23 mouse cellular contexts compared by ENCODE assay signal in genomic region chr4:119128547-119128946, GRCm38 (mm10). TPM values are rescaled to one million over a fixed set of nuclear protein-coding genes. Genes with fewer than 3 reads are reported as not detected.
DNase-seq lines count a peak whose midpoint lies in the region; ATAC-seq and TF ChIP-seq lines count a peak whose summit lies in the region.
"Had no signal": no experiment of that assay in that cellular context is flagged by ENCODE, and none has a peak within 500 bp of the region (broad histone marks: within the 10 kb centered on the region; RNA-seq: fewer than 3 reads in every experiment).

No protein-coding gene starts in this region.

- H3K36me3 ChIP-seq in heart, embryonic 11.5 days (ENCODE audit: control insufficient read depth, insufficient read depth, low read length): peaks cover 37% of the 10 kb centered on the region
- peaks cover 74% of the 10 kb centered on the region for H3K36me3 ChIP-seq in liver, postnatal 0 days (replicated peaks; ENCODE audit: insufficient read depth, low read length)
- H3K36me3 ChIP-seq in liver, embryonic 16.5 days (ENCODE audit: control insufficient read depth, insufficient read depth): peaks cover 99% of the 10 kb centered on the region
- H3K36me3 ChIP-seq: midbrain, embryonic 15.5 days had no signal

- peak overlapping the region; percentile 44; the same call in 1 of the 2 replicates for H3K9ac ChIP-seq in heart, embryonic 11.5 days (ENCODE audit: low read depth, low read length)
- no peak overlapping the region for H3K9ac ChIP-seq in liver, postnatal 0 days (replicated peaks)
- peak overlapping the region; percentile 41; the same call in 1 of the 2 replicates for H3K9ac ChIP-seq in liver, embryonic 16.5 days (ENCODE audit: low read depth, low read length)
- H3K9ac ChIP-seq: embryonic facial prominence, embryonic 13.5 days; midbrain, embryonic 15.5 days; neural tube, embryonic 15.5 days; stomach, embryonic 15.5 days had no signal

- WGBS in heart, embryonic 11.5 days (ENCODE audit: insufficient replicate concordance): 42% methylated on average over 7 of the region's 7 CpGs
- WGBS in liver, postnatal 0 days (ENCODE audit: insufficient replicate concordance): 55% methylated on average over 7 of the region's 7 CpGs
- 45% methylated on average over 7 of the region's 7 CpGs for WGBS in liver, embryonic 16.5 days (ENCODE audit: insufficient replicate concordance)

- TF ChIP-seq CTCF in liver, postnatal 0 days (IDR thresholded peaks at IDR 0.05; ENCODE audit: low read depth): no peak

- H3K4me3 ChIP-seq in heart, embryonic 11.5 days (ENCODE audit: low read depth, low read length): no peak overlapping the region
- no peak overlapping the region for H3K4me3 ChIP-seq in liver, postnatal 0 days (ENCODE audit: low read depth, low read length)
- no peak overlapping the region for H3K4me3 ChIP-seq in liver, embryonic 16.5 days (ENCODE audit: low read depth, low read length)
- H3K4me3 ChIP-seq: embryonic facial prominence, embryonic 13.5 days; forebrain, embryonic 10.5 days; gastrocnemius, adult 2 months; midbrain, embryonic 15.5 days; neural tube, embryonic 15.5 days; stomach, embryonic 15.5 days had no signal

- DNase-seq in heart, postnatal 25 days (ENCODE audit: low spot score): no peak
- DNase-seq in liver (peak; percentile 58), MEL-GATA-1-ER (ENCODE audit: extremely low read depth, low read depth) (peak; percentile 41)
- no peak for DNase-seq in liver, postnatal 0 days
- no peak for DNase-seq in cerebellum, adult 9-11 months
- DNase-seq: adrenal gland, adult 8-10 months; B cell, adult 2 months; cerebellum, adult 8-10 months; gastrocnemius, adult 2 months; kidney, adult 11 months; layer of hippocampus, postnatal 36 days; right cerebral cortex, postnatal 25 days; thymus, postnatal 25 days had no signal

- H3K27me3 ChIP-seq in heart, embryonic 11.5 days (ENCODE audit: control insufficient read depth, insufficient read depth, low read length): no peaks in the 10 kb centered on the region
- H3K27me3 ChIP-seq in liver, postnatal 0 days (ENCODE audit: insufficient read depth, low read length): no peaks in the 10 kb centered on the region
- H3K27me3 ChIP-seq in liver, embryonic 16.5 days (ENCODE audit: control insufficient read depth, insufficient read depth, low read depth, low read length): no peaks in the 10 kb centered on the region
- H3K27me3 ChIP-seq: embryonic facial prominence, embryonic 13.5 days; midbrain, embryonic 15.5 days; neural tube, embryonic 15.5 days; Patski; stomach, embryonic 15.5 days had no signal

- peaks cover 45% of the 10 kb centered on the region for H3K4me1 ChIP-seq in heart, embryonic 11.5 days (ENCODE audit: control insufficient read depth, insufficient read depth, low read length)
- H3K4me1 ChIP-seq in liver, postnatal 0 days (ENCODE audit: insufficient read depth): peaks cover 49% of the 10 kb centered on the region
- peaks cover 54% of the 10 kb centered on the region for H3K4me1 ChIP-seq in liver, embryonic 16.5 days (ENCODE audit: control insufficient read depth, low read depth, low read length)
- H3K4me1 ChIP-seq: midbrain, embryonic 15.5 days; neural tube, embryonic 15.5 days had no signal

- TF ChIP-seq EP300 in liver, postnatal 0 days (IDR thresholded peaks at IDR 0.05; ENCODE audit: low read depth): no peak

- peak overlapping the region; percentile 37; the same call in 1 of the 2 replicates for H3K27ac ChIP-seq in heart, embryonic 11.5 days (ENCODE audit: low read depth, low read length)
- H3K27ac ChIP-seq in liver, postnatal 0 days (ENCODE audit: low read depth): no peak overlapping the region
- 0 out of 2 replicates have a peak overlapping the region, but pooled peaks have one; percentile 46 for H3K27ac ChIP-seq in liver, embryonic 16.5 days (ENCODE audit: low read length)
- H3K27ac ChIP-seq: embryonic facial prominence, embryonic 13.5 days; forebrain, embryonic 10.5 days; gastrocnemius, adult 2 months; kidney, postnatal 0 days; midbrain, embryonic 15.5 days; neural tube, embryonic 15.5 days; stomach, embryonic 15.5 days had no signal

- no peaks in the 10 kb centered on the region for H3K9me3 ChIP-seq in heart, embryonic 11.5 days (replicated peaks; ENCODE audit: control insufficient read depth, low read length)
- no peaks in the 10 kb centered on the region for H3K9me3 ChIP-seq in liver, postnatal 0 days (ENCODE audit: low read length)
- H3K9me3 ChIP-seq in liver, embryonic 16.5 days (replicated peaks; ENCODE audit: control insufficient read depth, low read length): no peaks in the 10 kb centered on the region
- H3K9me3 ChIP-seq: embryonic facial prominence, embryonic 13.5 days; forebrain, embryonic 10.5 days; midbrain, embryonic 15.5 days; neural tube, embryonic 15.5 days; stomach, embryonic 15.5 days had no signal

- ATAC-seq in heart, embryonic 11.5 days (replicated peaks; ENCODE audit: insufficient number of reproducible peaks, low FRiP score, low TSS enrichment): no peak
- no peak for ATAC-seq in liver, postnatal 0 days
- no peak for ATAC-seq in liver, embryonic 16.5 days (ENCODE audit: low read depth)
- no peak for ATAC-seq in monocyte, adult 5-6 weeks (replicated peaks; ENCODE audit: insufficient number of reproducible peaks, low FRiP score, low TSS enrichment, poor library complexity, severe bottlenecking)
- ATAC-seq: midbrain, embryonic 15.5 days; Patski had no signal

- H3K4me2 ChIP-seq in heart, embryonic 11.5 days: no peak overlapping the region
- H3K4me2 ChIP-seq in liver, postnatal 0 days (ENCODE audit: low read depth, low read length): no peak overlapping the region
- no peak overlapping the region for H3K4me2 ChIP-seq in liver, embryonic 16.5 days (ENCODE audit: low read depth, low read length)
- H3K4me2 ChIP-seq: embryonic facial prominence, embryonic 13.5 days; midbrain, embryonic 15.5 days; neural tube, embryonic 15.5 days; stomach, embryonic 15.5 days had no signal

- intact Hi-C loops in heart, postnatal 25 days (cut with DNase I): no loop called here

RNA-seq across cellular contexts. Expression of gene Slc2a1, which starts 20.0 kb away (rescaled TPM):
- polyA plus RNA-seq in heart, embryonic 11.5 days (2014; fragmentation: Nextera tagmentation; extraction: Ambion mirVana): 426 and 446 TPM in 2 replicates
- total RNA-seq in heart, postnatal 25 days (2021): 1 to 10 TPM; 7.3 to 8.0 TPM
- 25.4 and 29.6 TPM in 2 replicates for polyA plus RNA-seq in liver, postnatal 0 days (2015; fragmentation: Nextera tagmentation; extraction: Ambion mirVana)
- 288 and 291 TPM in 2 replicates for polyA plus RNA-seq in liver, embryonic 16.5 days (2015; fragmentation: Nextera tagmentation; extraction: Ambion mirVana)
- 25.2 to 35.8 TPM (median 30.1 TPM) in 3 replicates for total RNA-seq in monocyte, adult 5-6 weeks (2017)

RNA-seq across cellular contexts. Expression of gene Zfp691, which starts 45.4 kb away (rescaled TPM):
- polyA plus RNA-seq in heart, embryonic 11.5 days (2014; fragmentation: Nextera tagmentation; extraction: Ambion mirVana): 10.9 and 13.7 TPM in 2 replicates
- total RNA-seq in heart, postnatal 25 days (2021): 10 to 100 TPM; 21.4 to 25.0 TPM
- 1.8 and 2.1 TPM in 2 replicates for polyA plus RNA-seq in liver, postnatal 0 days (2015; fragmentation: Nextera tagmentation; extraction: Ambion mirVana)
- 2.0 and 2.1 TPM in 2 replicates for polyA plus RNA-seq in liver, embryonic 16.5 days (2015; fragmentation: Nextera tagmentation; extraction: Ambion mirVana)
- total RNA-seq in monocyte, adult 5-6 weeks (2017): 6.1 to 7.5 TPM (median 6.9 TPM) in 3 replicates

Comparison
In these comparisons a context has a peak if more than half of its experiments do, and no peak if none do; other contexts are left out.
1. DNase-seq: peak in liver (single experiment) and MEL-GATA-1-ER (single experiment); none in heart, postnatal 25 days (single experiment), liver, postnatal 0 days (single experiment) and cerebellum, adult 9-11 months (single experiment).